Mouse (Mus musculus): Measurements from ENCODE around the gene Ptafr.

Gene Ptafr

GRCm38 (mm10) chr4:132618850-132619375 is 55.0 kb downstream of the Ptafr start:
- no peak for DNase-seq (ENCODE audit: low read depth)

GRCm38 (mm10) chr4:132620134-132620533 is 56.3 kb downstream of the Ptafr start:
- no peak for DNase-seq (ENCODE audit: low read depth)

- no peak for DNase-seq (ENCODE audit: low read depth)
Measured at GRCm38 (mm10) chr4:132621287-132622068, 57.6 kb downstream of the Ptafr start.

- no peak for DNase-seq (ENCODE audit: low read depth)
Measured at GRCm38 (mm10) chr4:132624034-132624657, 60.3 kb downstream of the Ptafr start.

GRCm38 (mm10) chr4:132628830-132629229 is 65.0 kb downstream of the Ptafr start:
- DNase-seq (ENCODE audit: low read depth): no peak

Measured in c-Kit-positive CD71-negative TER-119-negative erythroid progenitor cells, embryonic 14.5 days (primary cell).